22 mouse cellular contexts compared by ENCODE assay signal in genomic region chr11:66680057-66680621, GRCm38 (mm10).
"Had no signal": no experiment of that assay in that cellular context is flagged by ENCODE, and none has a peak within 500 bp of the region (broad histone marks: within the 10 kb centered on the region; RNA-seq: fewer than 3 reads in every experiment).

No protein-coding gene starts in this region.

- H3K4me1 ChIP-seq: kidney, embryonic 15.5 days; limb, embryonic 12.5 days; limb, embryonic 15.5 days; liver, embryonic 15.5 days; lung, embryonic 15.5 days; midbrain, embryonic 13.5 days; stomach, embryonic 15.5 days had no signal

- H3K4me3 ChIP-seq: kidney, embryonic 15.5 days; left cerebral cortex, adult 2 months; limb, embryonic 12.5 days; limb, embryonic 15.5 days; liver, embryonic 15.5 days; lung, embryonic 15.5 days; midbrain, embryonic 13.5 days; stomach, embryonic 15.5 days had no signal

- H3K27ac ChIP-seq: kidney, embryonic 15.5 days; left cerebral cortex, adult 2 months; limb, embryonic 12.5 days; limb, embryonic 15.5 days; liver, embryonic 15.5 days; lung, embryonic 15.5 days; midbrain, embryonic 13.5 days; stomach, embryonic 15.5 days had no signal

- H3K9ac ChIP-seq: kidney, embryonic 15.5 days; limb, embryonic 12.5 days; limb, embryonic 15.5 days; liver, embryonic 15.5 days; lung, embryonic 15.5 days; midbrain, embryonic 13.5 days; stomach, embryonic 15.5 days had no signal

- H3K36me3 ChIP-seq: kidney, embryonic 15.5 days; limb, embryonic 12.5 days; limb, embryonic 15.5 days; liver, embryonic 15.5 days; lung, embryonic 15.5 days; midbrain, embryonic 13.5 days; stomach, embryonic 15.5 days had no signal

- ATAC-seq: midbrain, embryonic 13.5 days had no signal

- DNase-seq: kidney, adult 11 months; kidney, adult 8-10 months; kidney, postnatal 10 days; kidney, postnatal 36 days; layer of hippocampus, postnatal 36 days; left cerebral cortex, postnatal 4 days; lung, adult 18-20 months; lung, postnatal 10 days; lung, postnatal 36 days; retina, postnatal 1 day; right cerebral cortex, postnatal 25 days; spleen, adult 18-20 months; thymus, postnatal 25 days had no signal

- H3K27me3 ChIP-seq: kidney, embryonic 15.5 days; limb, embryonic 12.5 days; limb, embryonic 15.5 days; liver, embryonic 15.5 days; lung, embryonic 15.5 days; midbrain, embryonic 13.5 days; stomach, embryonic 15.5 days had no signal

- H3K9me3 ChIP-seq: kidney, embryonic 15.5 days; limb, embryonic 12.5 days; limb, embryonic 15.5 days; liver, embryonic 15.5 days; lung, embryonic 15.5 days; midbrain, embryonic 13.5 days; stomach, embryonic 15.5 days had no signal

- H3K4me2 ChIP-seq: kidney, embryonic 15.5 days; limb, embryonic 12.5 days; limb, embryonic 15.5 days; liver, embryonic 11.5 days; liver, embryonic 15.5 days; lung, embryonic 15.5 days; midbrain, embryonic 13.5 days; stomach, embryonic 15.5 days had no signal
